Mouse (Mus musculus): ENCODE measurements around the gene Faap24. TPM values are rescaled to one million over a fixed set of nuclear protein-coding genes. Genes with fewer than 3 reads are reported as not detected.

Gene Faap24
- total and polyA plus RNA-seq, 3 experiments, result 19.1 to 40.3 (median 21.3) TPM

DNA sequence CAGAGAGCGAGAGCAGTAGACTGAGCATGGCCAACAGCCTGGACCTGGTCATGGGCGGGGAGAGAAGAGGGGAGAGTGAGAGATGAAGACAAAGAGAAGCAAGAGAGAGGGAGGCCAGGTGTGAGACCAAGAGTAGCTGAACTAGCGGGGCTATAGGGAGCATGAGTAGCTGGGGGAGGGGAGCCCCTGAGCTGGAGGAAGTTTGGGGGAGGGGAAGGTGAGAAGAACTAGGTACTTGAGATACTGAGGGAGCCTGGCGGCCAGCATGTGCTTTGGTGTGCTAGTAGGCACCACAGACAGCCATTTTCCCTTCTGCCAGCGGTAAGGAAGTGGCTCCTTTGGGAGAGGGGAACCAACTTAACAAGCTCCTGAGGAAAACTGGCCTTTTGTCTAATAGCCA, 18.6 kb upstream of the Faap24 start:
- TF ChIP-seq POLR2AphosphoS5 (IDR thresholded peaks at IDR 0.05; ENCODE audit: insufficient replicate concordance, low read depth, low read length) (no peak), TAL1 (conservative IDR thresholded peaks at IDR 0.05; ENCODE audit: low read depth, low read length) (no peak), CTCF (IDR thresholded peaks at IDR 0.05; ENCODE audit: low read depth, low read length) (no peak), GATA2 (IDR thresholded peaks at IDR 0.05; ENCODE audit: borderline replicate concordance, low read depth, low read length) (no peak), GATA1 (IDR thresholded peaks at IDR 0.05; ENCODE audit: borderline replicate concordance, low read length) (no peak)
- DNase-seq (ENCODE audit: low spot score) (no peak), ATAC-seq (ENCODE audit: extremely low read depth, insufficient number of reproducible peaks, low FRiP score, poor library complexity, severe bottlenecking) (no peak)
- no peak overlapping the region for H3K4me3 ChIP-seq (ENCODE audit: low read depth, low read length)
- H3K4me1 ChIP-seq (ENCODE audit: insufficient read depth, low read depth, low read length), result no peaks in the 10 kb centered on the region
- H3K9me3 ChIP-seq (replicated peaks), result no peaks in the 10 kb centered on the region
- H3K27me3 ChIP-seq (ENCODE audit: insufficient read depth, low read length), result no peaks in the 10 kb centered on the region
- peaks cover 81% of the 10 kb centered on the region for H3K36me3 ChIP-seq (replicated peaks)

GRCm38 (mm10) chr7:35401169-35401568, 4.5 kb upstream of the Faap24 start:
- DNase-seq (ENCODE audit: low spot score), result no peak

GRCm38 (mm10) chr7:35395734-35396456, 741 bp downstream of the Faap24 start:
- ATAC-seq (ENCODE audit: extremely low read depth, insufficient number of reproducible peaks, low FRiP score, poor library complexity, severe bottlenecking) (peak; percentile 41; the same call in 1 of the 2 replicates), DNase-seq (ENCODE audit: low spot score) (no peak)
- peaks cover 33% of the 10 kb centered on the region for H3K4me1 ChIP-seq (ENCODE audit: insufficient read depth, low read depth, low read length)
- H3K36me3 ChIP-seq (replicated peaks), result peaks cover 68% of the 10 kb centered on the region
- no peaks in the 10 kb centered on the region for H3K9me3 ChIP-seq (replicated peaks)
- TF ChIP-seq CTCF (IDR thresholded peaks at IDR 0.05; ENCODE audit: low read depth, low read length), result no peak
- no peak for TF ChIP-seq TAL1 (conservative IDR thresholded peaks at IDR 0.05; ENCODE audit: low read depth, low read length)
- TF ChIP-seq GATA2 (IDR thresholded peaks at IDR 0.05; ENCODE audit: borderline replicate concordance, low read depth, low read length), result no peak
- TF ChIP-seq POLR2AphosphoS5 (IDR thresholded peaks at IDR 0.05; ENCODE audit: insufficient replicate concordance, low read depth, low read length), result no peak
- no peak for TF ChIP-seq GATA1 (IDR thresholded peaks at IDR 0.05; ENCODE audit: borderline replicate concordance, low read length)
- peak overlapping the region; percentile 76 for H3K4me3 ChIP-seq (ENCODE audit: low read depth, low read length)
- H3K27me3 ChIP-seq (ENCODE audit: insufficient read depth, low read length), result no peaks in the 10 kb centered on the region

More at GRCm38 (mm10) chr7:35401169-35401568, 4.5 kb upstream of the Faap24 start:
- H3K4me3 ChIP-seq (ENCODE audit: low read depth, low read length), result no peak overlapping the region
- no peak for TF ChIP-seq GATA1 (IDR thresholded peaks at IDR 0.05; ENCODE audit: borderline replicate concordance, low read length)
- TF ChIP-seq CTCF (IDR thresholded peaks at IDR 0.05; ENCODE audit: low read depth, low read length), result no peak
- TF ChIP-seq POLR2AphosphoS5 (IDR thresholded peaks at IDR 0.05; ENCODE audit: insufficient replicate concordance, low read depth, low read length), result no peak
- TF ChIP-seq TAL1 (conservative IDR thresholded peaks at IDR 0.05; ENCODE audit: low read depth, low read length), result no peak
- no peak for TF ChIP-seq GATA2 (IDR thresholded peaks at IDR 0.05; ENCODE audit: borderline replicate concordance, low read depth, low read length)
- no peaks in the 10 kb centered on the region for H3K27me3 ChIP-seq (ENCODE audit: insufficient read depth, low read length)
- no peaks in the 10 kb centered on the region for H3K9me3 ChIP-seq (replicated peaks)
- H3K4me1 ChIP-seq (ENCODE audit: insufficient read depth, low read depth, low read length), result peaks cover 21% of the 10 kb centered on the region
- peaks cover 79% of the 10 kb centered on the region for H3K36me3 ChIP-seq (replicated peaks)
- ATAC-seq (ENCODE audit: extremely low read depth, insufficient number of reproducible peaks, low FRiP score, poor library complexity, severe bottlenecking), result no peak

- Histone ChIP-seq H3K4me1 (ENCODE audit: insufficient read depth, low read depth, low read length) (peaks cover 34% of the 10 kb centered on the region), H3K4me3 (ENCODE audit: low read depth, low read length) (no peak overlapping the region), H3K27me3 (ENCODE audit: insufficient read depth, low read length) (0 out of 2 replicates have a peak, but pooled peaks cover 2% of the 10 kb centered on the region), H3K9me3 (replicated peaks) (no peaks in the 10 kb centered on the region), H3K36me3 (replicated peaks) (peaks cover 48% of the 10 kb centered on the region)
- TF ChIP-seq TAL1 (conservative IDR thresholded peaks at IDR 0.05; ENCODE audit: low read depth, low read length), result no peak
- no peak for TF ChIP-seq CTCF (IDR thresholded peaks at IDR 0.05; ENCODE audit: low read depth, low read length)
- no peak for TF ChIP-seq GATA1 (IDR thresholded peaks at IDR 0.05; ENCODE audit: borderline replicate concordance, low read length)
- TF ChIP-seq POLR2AphosphoS5 (IDR thresholded peaks at IDR 0.05; ENCODE audit: insufficient replicate concordance, low read depth, low read length), result no peak
- TF ChIP-seq GATA2 (IDR thresholded peaks at IDR 0.05; ENCODE audit: borderline replicate concordance, low read depth, low read length), result no peak
- no peak for ATAC-seq (ENCODE audit: extremely low read depth, insufficient number of reproducible peaks, low FRiP score, poor library complexity, severe bottlenecking)
- DNase-seq (ENCODE audit: low spot score), result no peak
These were observed 3.7 kb downstream of the Faap24 start for GRCm38 (mm10) chr7:35392935-35393334.

DNA sequence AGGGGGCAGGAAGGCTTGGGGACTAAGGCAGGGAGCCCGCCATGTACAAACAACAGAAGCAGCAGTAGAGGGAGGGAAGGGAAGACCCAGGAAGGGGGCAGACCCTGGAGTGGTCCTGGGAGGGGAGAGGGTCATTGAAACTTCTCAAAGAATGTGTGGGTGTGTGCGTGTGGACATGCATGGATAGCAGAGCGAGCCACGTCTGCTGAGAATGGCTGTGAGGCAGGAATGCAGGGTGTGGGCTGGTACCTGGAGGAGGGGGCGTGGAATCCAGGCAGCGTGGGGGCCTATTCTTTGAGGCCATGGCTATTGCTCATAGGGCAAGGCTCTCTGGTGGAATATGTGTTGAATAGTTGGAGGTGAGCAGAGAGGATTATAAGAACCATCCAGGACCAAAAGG, 7.9 kb downstream of the Faap24 start:
- no peaks in the 10 kb centered on the region for H3K9me3 ChIP-seq (replicated peaks)
- H3K36me3 ChIP-seq (replicated peaks), result peaks cover 29% of the 10 kb centered on the region
- peaks cover 6% of the 10 kb centered on the region; the same call in 1 of the 2 replicates for H3K4me1 ChIP-seq (ENCODE audit: insufficient read depth, low read depth, low read length)
- H3K27me3 ChIP-seq (ENCODE audit: insufficient read depth, low read length), result peaks cover 6% of the 10 kb centered on the region; the same call in 1 of the 2 replicates
- TF ChIP-seq CTCF (IDR thresholded peaks at IDR 0.05; ENCODE audit: low read depth, low read length) (no peak), GATA2 (IDR thresholded peaks at IDR 0.05; ENCODE audit: borderline replicate concordance, low read depth, low read length) (no peak), TAL1 (conservative IDR thresholded peaks at IDR 0.05; ENCODE audit: low read depth, low read length) (no peak), GATA1 (IDR thresholded peaks at IDR 0.05; ENCODE audit: borderline replicate concordance, low read length) (no peak), POLR2AphosphoS5 (IDR thresholded peaks at IDR 0.05; ENCODE audit: insufficient replicate concordance, low read depth, low read length) (no peak)
- H3K4me3 ChIP-seq (ENCODE audit: low read depth, low read length), result no peak overlapping the region
- no peak for DNase-seq (ENCODE audit: low spot score)
- no peak for ATAC-seq (ENCODE audit: extremely low read depth, insufficient number of reproducible peaks, low FRiP score, poor library complexity, severe bottlenecking)

DNA sequence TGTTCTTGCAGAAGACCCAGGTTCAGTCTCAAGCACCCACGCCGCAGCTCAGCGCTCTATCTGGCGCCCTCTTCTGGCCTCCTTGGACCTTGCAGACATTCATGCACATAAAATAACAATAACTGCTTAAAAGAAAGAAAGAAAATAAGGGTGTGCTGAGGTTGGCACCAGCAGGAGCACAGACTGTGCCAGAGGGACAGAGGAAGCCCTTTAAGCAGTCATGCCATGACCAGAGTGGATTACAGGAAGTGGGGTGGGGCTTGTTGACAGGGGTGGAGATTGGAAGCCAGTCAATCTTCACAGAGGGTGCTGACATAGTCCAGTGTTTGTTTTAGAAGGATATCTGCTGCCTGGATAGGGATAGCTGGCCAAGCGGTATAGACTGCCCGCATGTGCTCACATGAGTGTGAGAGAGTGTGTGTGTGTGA, 10.1 kb downstream of the Faap24 start:
- peaks cover 8% of the 10 kb centered on the region for H3K36me3 ChIP-seq (replicated peaks)
- H3K4me3 ChIP-seq (ENCODE audit: low read depth, low read length), result no peak overlapping the region
- H3K9me3 ChIP-seq (replicated peaks), result no peaks in the 10 kb centered on the region
- peaks cover 6% of the 10 kb centered on the region; the same call in 1 of the 2 replicates for H3K27me3 ChIP-seq (ENCODE audit: insufficient read depth, low read length)
- ATAC-seq (ENCODE audit: extremely low read depth, insufficient number of reproducible peaks, low FRiP score, poor library complexity, severe bottlenecking) (no peak), DNase-seq (ENCODE audit: low spot score) (no peak)
- TF ChIP-seq TAL1 (conservative IDR thresholded peaks at IDR 0.05; ENCODE audit: low read depth, low read length), result no peak
- TF ChIP-seq CTCF (IDR thresholded peaks at IDR 0.05; ENCODE audit: low read depth, low read length), result peak; percentile 33
- no peak for TF ChIP-seq POLR2AphosphoS5 (IDR thresholded peaks at IDR 0.05; ENCODE audit: insufficient replicate concordance, low read depth, low read length)
- H3K4me1 ChIP-seq (ENCODE audit: insufficient read depth, low read depth, low read length), result peaks cover 19% of the 10 kb centered on the region

Measured in G1E (cell line).